Mouse (Mus musculus): ENCODE measurements around the gene Eipr1.

- no peak for TF ChIP-seq POLR2A (IDR thresholded peaks at IDR 0.05; ENCODE audit: borderline replicate concordance, extremely low read depth, low read depth, low read length)
- no peak for TF ChIP-seq CTCF (IDR thresholded peaks at IDR 0.05; ENCODE audit: insufficient read depth, low read length)
Measured at GRCm38 (mm10) chr12:28769953-28770352, 18.4 kb downstream of the Eipr1 start.
